Mouse (Mus musculus) hindbrain, embryonic 13.5 days (tissue): ENCODE data around the gene Krt33a. TPM values are rescaled to one million over a fixed set of nuclear protein-coding genes. Genes with fewer than 3 reads are reported as not detected.

Source experiments
- ATAC-seq: fragments of 200-750 bp; cut with Nextera tagmentation; 2 replicates; pipeline ENCODE4 v1.8.0; 2017; ENCODE audit warnings: moderate TSS enrichment; ENCODE audit not compliant: low FRiP score
- H3K27ac ChIP-seq: fragments of 300-500 bp; sonication (generic); 2 replicates; pipeline ENCODE4 v1.5.1; 2015; ENCODE audit warnings: inconsistent platforms, mild to moderate bottlenecking, moderate library complexity
- H3K27me3 ChIP-seq: fragments of 300-500 bp; sonication (generic); 2 replicates; pipeline ENCODE4 v1.6.1; 2015; ENCODE audit warnings: mild to moderate bottlenecking, inconsistent platforms
- H3K36me3 ChIP-seq: fragments of 300-500 bp; sonication (generic); 2 replicates; pipeline ENCODE4 v1.6.1; 2015; ENCODE audit warnings: mild to moderate bottlenecking, inconsistent platforms
- H3K4me1 ChIP-seq: fragments of 300-500 bp; sonication (generic); replicated peaks from 2 replicates; pipeline ENCODE4 v1.6.1; 2015; ENCODE audit warnings: inconsistent platforms
- H3K4me2 ChIP-seq: fragments of 300-500 bp; sonication (generic); 2 replicates; pipeline ENCODE4 v1.6.1; 2015; ENCODE audit warnings: inconsistent platforms, mild to moderate bottlenecking, moderate library complexity
- H3K4me3 ChIP-seq: fragments of 300-500 bp; sonication (generic); 2 replicates; pipeline ENCODE4 v1.5.1; 2015; ENCODE audit warnings: mild to moderate bottlenecking, inconsistent platforms
- H3K9ac ChIP-seq: fragments of 300-500 bp; sonication (generic); 2 replicates; pipeline ENCODE4 v1.6.1; 2015; ENCODE audit warnings: mild to moderate bottlenecking, inconsistent platforms
- H3K9me3 ChIP-seq: fragments of 300-500 bp; sonication (generic); 2 replicates; pipeline ENCODE4 v1.6.1; 2016; ENCODE audit warnings: inconsistent platforms
- WGBS: fragments of 180-500 bp; shearing (Covaris S2); methylation state at CpG from one replicate; pipeline ENCODE4 v1.1.7; 2015; 5-methylcytosine and 5-hydroxymethylcytosine counted together
- polyA plus RNA-seq: library from polyadenylated mRNA; unstranded; fragments of >200 nt; fragmentation: Nextera tagmentation; extraction: Ambion mirVana; gene quantifications from 2 replicates; pipeline ENCODE4 v1.2.1, GENCODE M21; 2015

Gene Krt33a
- polyA plus RNA-seq, 1 experiment from 2014 or later, result not detected

DNA sequence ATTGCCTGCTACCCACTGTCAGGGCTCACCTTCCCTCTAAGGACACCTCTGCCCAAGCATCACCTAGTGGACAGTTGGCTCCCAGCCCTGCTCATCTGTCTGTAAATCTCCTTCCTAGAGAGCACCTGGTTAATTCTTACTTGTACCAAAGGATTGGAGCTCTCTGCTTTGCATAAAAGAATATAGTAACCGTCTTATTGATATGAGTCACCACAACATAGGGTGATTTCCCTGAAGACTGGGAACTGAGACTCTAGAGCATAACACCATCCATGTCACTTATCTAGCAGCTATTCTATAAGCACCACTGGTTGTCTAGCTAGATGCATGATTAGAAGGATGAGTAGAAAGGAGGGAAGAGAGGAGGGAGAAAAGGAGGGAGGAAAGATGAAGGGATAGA lies 32.6 kb downstream of the Krt33a start:
- no peak for ATAC-seq
- no peak overlapping the region for H3K27ac ChIP-seq
- WGBS, result 97% methylated on average over 1 of the region's 1 CpGs

DNA sequence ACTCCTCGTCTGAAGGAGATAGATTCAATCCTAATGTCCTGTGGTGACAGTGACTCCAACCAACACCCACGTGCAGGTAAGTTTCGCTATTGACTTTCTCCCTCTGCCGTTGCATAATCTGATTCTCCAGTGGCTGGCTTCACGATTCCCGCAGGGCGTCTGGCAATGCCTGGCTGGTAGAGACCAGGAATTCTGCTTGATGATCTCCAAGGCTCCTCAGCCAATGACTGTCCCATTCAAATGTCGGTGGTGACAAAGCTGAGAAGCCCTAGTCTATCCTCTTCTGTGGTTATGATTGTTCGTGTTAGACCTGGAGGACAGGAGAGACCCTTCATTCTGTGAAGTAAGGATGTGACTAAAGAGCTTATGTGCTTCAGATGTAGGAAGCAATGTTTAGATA lies 33.3 kb downstream of the Krt33a start:
- ATAC-seq, result no peak
- no peaks in the 10 kb centered on the region for H3K36me3 ChIP-seq
- peaks cover 4% of the 10 kb centered on the region for H3K4me1 ChIP-seq
- no peak overlapping the region for H3K4me2 ChIP-seq
- 93% methylated on average over 9 of the region's 9 CpGs for WGBS
- no peaks in the 10 kb centered on the region for H3K27me3 ChIP-seq
- H3K9ac ChIP-seq, result no peak overlapping the region
- no peaks in the 10 kb centered on the region for H3K9me3 ChIP-seq
- no peak overlapping the region for H3K4me3 ChIP-seq
- H3K27ac ChIP-seq, result no peak overlapping the region

More for the DNA sequence above, 32.6 kb downstream of the Krt33a start:
- Histone ChIP-seq H3K4me1 (peaks cover 4% of the 10 kb centered on the region), H3K9ac (no peak overlapping the region), H3K27me3 (no peaks in the 10 kb centered on the region), H3K36me3 (no peaks in the 10 kb centered on the region), H3K9me3 (no peaks in the 10 kb centered on the region), H3K4me2 (no peak overlapping the region), H3K4me3 (no peak overlapping the region)

DNA sequence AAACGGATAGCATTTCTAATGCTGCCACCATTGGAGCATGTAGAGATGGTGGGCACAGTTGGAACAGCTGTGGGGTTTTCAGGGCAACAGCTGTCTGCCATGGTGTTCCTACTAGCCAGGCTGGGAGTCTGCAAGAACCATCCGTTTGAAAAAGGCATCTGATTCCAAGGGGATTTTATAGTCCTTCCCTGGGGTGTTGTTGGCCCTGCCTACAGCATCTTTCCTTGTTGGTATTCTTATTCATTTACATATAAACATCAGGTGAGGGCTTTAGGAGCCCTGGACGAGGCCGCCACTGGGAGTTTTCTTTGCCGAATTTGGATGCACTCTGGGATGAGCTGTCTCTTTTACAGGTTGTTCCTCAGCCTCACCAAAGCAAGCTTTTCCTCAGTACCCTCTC lies 37.1 kb downstream of the Krt33a start, which contains the start of gene Krtap29-1:
Krtap29-1 (minus strand) TSS at position 101 of the 400 bp plus-strand sequence.
- H3K27me3 ChIP-seq, result no peaks in the 10 kb centered on the region
- no peaks in the 10 kb centered on the region for H3K9me3 ChIP-seq
- no peaks in the 10 kb centered on the region for H3K4me1 ChIP-seq
- H3K27ac ChIP-seq, result no peak within 1 kb of the TSS
- no peak within 1 kb of the TSS for H3K4me2 ChIP-seq
- H3K9ac ChIP-seq, result no peak within 1 kb of the TSS
- ATAC-seq, result no peak
- WGBS, result 75% methylated on average over 5 of the region's 5 CpGs
- no peaks in the 10 kb centered on the region for H3K36me3 ChIP-seq
- no peak within 1 kb of the TSS for H3K4me3 ChIP-seq

DNA sequence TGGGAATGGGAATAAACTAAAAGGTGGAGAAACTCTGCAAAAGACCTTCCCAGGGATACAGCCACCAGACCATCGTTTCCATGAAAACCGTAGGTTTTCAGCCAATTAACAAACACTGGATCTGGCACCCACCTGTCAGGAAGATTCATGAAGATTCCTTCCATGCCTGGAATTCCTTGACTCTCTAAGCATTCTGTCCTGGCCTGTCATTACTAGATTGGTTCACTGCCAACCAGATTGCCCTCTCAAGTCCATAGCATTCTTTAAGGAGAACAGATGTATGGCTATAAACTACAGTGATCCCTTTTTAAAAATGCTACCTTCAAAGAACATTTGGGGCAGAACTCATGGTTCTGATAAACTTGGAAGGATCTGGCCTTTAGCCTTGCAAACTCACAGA lies 50.1 kb downstream of the Krt33a start:
- H3K27me3 ChIP-seq, result no peaks in the 10 kb centered on the region
- no peak overlapping the region for H3K4me3 ChIP-seq
- no peaks in the 10 kb centered on the region for H3K4me1 ChIP-seq
- H3K27ac ChIP-seq, result no peak overlapping the region
- no peak for ATAC-seq
- H3K9ac ChIP-seq, result no peak overlapping the region
- WGBS, result 68% methylated on average over 2 of the region's 2 CpGs
- no peaks in the 10 kb centered on the region for H3K36me3 ChIP-seq
- H3K4me2 ChIP-seq, result no peak overlapping the region
- H3K9me3 ChIP-seq, result no peaks in the 10 kb centered on the region

DNA sequence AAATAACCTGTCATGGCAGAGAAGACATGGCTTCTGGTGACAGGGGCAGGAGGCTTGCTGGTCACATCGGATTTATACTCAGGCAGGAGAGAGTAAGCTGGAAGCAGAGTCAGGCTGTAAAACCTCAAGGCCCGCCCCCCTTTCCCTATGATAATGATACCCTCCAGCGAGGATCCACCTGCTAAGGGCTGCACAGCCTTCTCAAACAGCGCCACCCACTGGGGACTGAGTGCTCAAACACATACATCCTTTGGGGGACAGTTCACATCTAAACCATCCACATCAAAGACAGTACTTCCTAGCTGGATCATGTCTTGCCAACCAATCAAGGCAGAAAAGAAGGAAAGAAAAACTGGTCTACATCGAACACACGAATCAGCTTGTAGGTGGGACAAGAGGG lies 51.8 kb downstream of the Krt33a start:
- H3K27ac ChIP-seq, result no peak overlapping the region
- WGBS, result 44% methylated on average over 6 of the region's 6 CpGs
- no peak for ATAC-seq

More for the DNA sequence above, 51.8 kb downstream of the Krt33a start:
- H3K4me2 ChIP-seq, result no peak overlapping the region
- H3K27me3 ChIP-seq, result no peaks in the 10 kb centered on the region
- H3K9ac ChIP-seq, result no peak overlapping the region
- no peak overlapping the region for H3K4me3 ChIP-seq
- H3K9me3 ChIP-seq, result no peaks in the 10 kb centered on the region
- H3K36me3 ChIP-seq, result no peaks in the 10 kb centered on the region
- no peaks in the 10 kb centered on the region for H3K4me1 ChIP-seq

Other genes with a start within 250 kb of the Krt33a start
- not detected in 2 replicates for gene Gm11595, start 243.3 kb downstream of the Krt33a start, polyA plus RNA-seq
- not detected in 2 replicates for gene Krtap4-8, start 235.5 kb downstream of the Krt33a start, polyA plus RNA-seq
- gene Krtap4-9, start 231.0 kb downstream of the Krt33a start, polyA plus RNA-seq, result not detected in 2 replicates
- not detected in 2 replicates for gene Gm11596, start 222.7 kb downstream of the Krt33a start, polyA plus RNA-seq
- not detected in 2 replicates for gene Gm11569, start 217.3 kb downstream of the Krt33a start, polyA plus RNA-seq
- not detected in 2 replicates for gene Gm11554, start 211.8 kb downstream of the Krt33a start, polyA plus RNA-seq
- gene Krtap4-13, start 206.3 kb downstream of the Krt33a start, polyA plus RNA-seq, result not detected in 2 replicates
- gene Gm11564, start 200.5 kb downstream of the Krt33a start, polyA plus RNA-seq, result not detected in 2 replicates
- gene 2300003K06Rik, start 178.1 kb downstream of the Krt33a start, polyA plus RNA-seq, result not detected in 2 replicates
- gene Krtap4-16, start 164.6 kb downstream of the Krt33a start, polyA plus RNA-seq, result not detected in 2 replicates
- not detected in 2 replicates for gene Gm11568, start 158.3 kb downstream of the Krt33a start, polyA plus RNA-seq
- not detected in 2 replicates for gene Gm11559, start 151.7 kb downstream of the Krt33a start, polyA plus RNA-seq
- not detected in 2 replicates for gene Krtap9-1, start 142.8 kb downstream of the Krt33a start, polyA plus RNA-seq
- not detected in 2 replicates for gene Gm11567, start 137.0 kb downstream of the Krt33a start, polyA plus RNA-seq
- not detected in 2 replicates for gene Krtap31-1, start 108.3 kb downstream of the Krt33a start, polyA plus RNA-seq
- gene Gm11565, start 101.5 kb downstream of the Krt33a start, polyA plus RNA-seq, result not detected in 2 replicates
- gene Krtap31-2, start 79.9 kb downstream of the Krt33a start, polyA plus RNA-seq, result not detected in 2 replicates
- not detected in 2 replicates for gene Krtap9-5, start 67.7 kb downstream of the Krt33a start, polyA plus RNA-seq
- not detected in 2 replicates for gene Krtap29-1, start 37.2 kb downstream of the Krt33a start, polyA plus RNA-seq
- gene Krtap16-1, start 29.6 kb downstream of the Krt33a start, polyA plus RNA-seq, result 0.09 and 0.13 TPM in 2 replicates
- gene Krtap17-1, start 22.2 kb downstream of the Krt33a start, polyA plus RNA-seq, result 0.45 TPM in 1 of 2 replicates, not detected in the other
- gene Krt33b, start 13.7 kb upstream of the Krt33a start, polyA plus RNA-seq, result not detected in 2 replicates
- not detected in 2 replicates for gene Krt34, start 25.3 kb upstream of the Krt33a start, polyA plus RNA-seq
- gene Krt31, start 34.3 kb upstream of the Krt33a start, polyA plus RNA-seq, result not detected in 2 replicates
- gene Krt32, start 72.0 kb upstream of the Krt33a start, polyA plus RNA-seq, result not detected in 2 replicates
- gene Krt35, start 80.0 kb upstream of the Krt33a start, polyA plus RNA-seq, result not detected in 2 replicates
- not detected in 2 replicates for gene Krt36, start 89.4 kb upstream of the Krt33a start, polyA plus RNA-seq
- 0.57 TPM in 1 of 2 replicates, not detected in the other for gene Krt13, start 105.4 kb upstream of the Krt33a start, polyA plus RNA-seq
- 0.22 and 1.2 TPM in 2 replicates for gene Krt15, start 119.7 kb upstream of the Krt33a start, polyA plus RNA-seq
- gene Krt19, start 132.5 kb upstream of the Krt33a start, polyA plus RNA-seq, result 1.00 and 1.2 TPM in 2 replicates
- gene Krt9, start 177.0 kb upstream of the Krt33a start, polyA plus RNA-seq, result not detected in 2 replicates
- gene Krt14, start 191.3 kb upstream of the Krt33a start, polyA plus RNA-seq, result 0.12 and 0.39 TPM in 2 replicates
- not detected in 2 replicates for gene Krt16, start 232.7 kb upstream of the Krt33a start, polyA plus RNA-seq
- gene Krt17, start 244.8 kb upstream of the Krt33a start, polyA plus RNA-seq, result 0.17 TPM in 1 of 2 replicates, not detected in the other